Mouse (Mus musculus): ENCODE data around the gene Fkbp2. TPM values are rescaled to one million over a fixed set of nuclear protein-coding genes. Genes with fewer than 3 reads are reported as not detected.
A peak's percentile ranks its signal among the peaks of the same experiment; 100 is the strongest.
"Not testable (repeated sequence)": the region's sequence is repeated elsewhere in the genome, so short reads cannot be mapped to it uniquely, and the experiment has no call there.

Gene Fkbp2
- total RNA-seq, 2 experiments from 2014 or later: 94.2 to 94.6 TPM

DNA sequence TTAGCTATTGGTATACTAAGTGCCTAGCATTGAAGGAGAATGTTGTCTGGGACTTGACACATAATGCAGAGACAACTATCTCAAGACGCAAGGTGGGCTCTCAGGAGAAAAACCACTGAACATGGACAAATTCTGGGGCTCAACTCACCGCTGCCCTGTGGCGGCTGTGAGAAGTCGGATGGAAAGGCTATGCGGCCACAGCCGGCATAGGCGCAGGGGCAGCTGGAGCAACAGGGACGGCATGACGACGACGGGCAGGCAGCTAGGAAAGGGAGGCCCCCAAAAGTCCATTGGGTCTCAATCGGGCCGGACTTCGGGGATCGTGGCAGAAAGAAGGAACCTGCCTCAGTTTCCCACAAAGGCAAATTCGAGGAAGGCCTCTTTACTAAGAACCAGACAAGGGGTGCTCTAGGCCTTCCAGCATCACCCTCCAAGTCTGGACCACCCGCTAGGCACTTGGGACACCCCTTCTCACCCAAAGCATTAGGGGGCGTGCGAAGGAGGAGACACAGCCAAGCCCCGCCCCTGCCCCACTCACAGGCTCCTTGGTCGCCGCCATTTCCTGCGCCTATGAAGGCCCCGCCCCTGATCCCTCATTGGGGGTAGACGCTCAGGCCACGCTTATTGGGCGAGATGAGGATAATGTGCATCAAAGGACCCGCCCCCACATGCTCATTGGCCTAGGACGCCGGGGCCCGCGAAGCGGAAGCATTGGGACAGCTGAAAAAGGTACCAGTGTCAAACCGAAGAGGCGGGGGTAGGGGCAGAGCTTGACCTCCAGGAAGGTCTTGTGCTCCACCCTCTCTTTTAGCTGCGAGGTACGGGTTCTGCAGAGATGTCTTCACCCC is 11.9 kb upstream of the Fkbp2 start, which contains the start of gene Dnajc4:
Gene Dnajc4, minus strand, starts transcription at position 562 of the 848 bp plus-strand sequence.
- peak; percentile 94 to 97 for DNase-seq (ENCODE audit: low spot score in 2 of 2)

DNA sequence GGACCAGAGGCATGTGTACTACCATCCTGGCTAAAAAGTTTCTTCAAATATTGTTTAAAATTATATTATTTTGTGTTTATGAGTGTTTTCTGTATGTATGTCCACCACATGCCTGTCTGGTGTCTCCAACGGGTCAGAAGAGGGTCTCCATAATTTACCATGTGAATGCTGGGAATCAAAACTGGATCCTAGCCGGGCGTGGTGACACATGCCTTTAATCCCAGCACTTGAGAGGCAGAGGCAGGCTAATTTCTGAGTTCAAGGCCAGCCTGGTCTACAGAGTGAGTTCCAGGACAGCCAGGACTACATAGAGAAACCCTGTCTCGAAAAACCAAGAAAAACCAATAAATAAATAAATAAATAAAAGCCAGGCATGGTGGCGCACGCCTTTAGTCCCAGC is 10.9 kb upstream of the Fkbp2 start:
- not testable (repeated sequence) for DNase-seq (ENCODE audit: low spot score in 2 of 2)

DNA sequence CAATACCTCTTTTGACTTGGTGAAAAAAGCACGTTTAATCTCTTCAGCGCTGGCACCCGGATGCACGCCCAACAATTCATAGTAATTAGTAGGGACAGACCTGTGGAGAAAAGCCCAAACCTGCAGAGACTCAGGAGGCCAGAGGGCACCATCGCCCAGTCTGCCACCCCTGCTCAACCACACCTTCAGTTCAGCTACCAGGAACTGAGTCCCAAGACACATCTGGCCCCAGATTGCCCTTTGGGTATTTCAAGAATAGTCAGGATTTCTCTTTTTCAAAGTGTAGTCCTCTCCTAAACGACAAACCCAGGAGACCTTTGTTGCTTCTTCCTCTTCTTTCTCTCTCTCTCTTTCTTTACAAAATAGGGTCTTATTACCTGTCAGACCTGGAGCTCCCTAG is 10.4 kb upstream of the Fkbp2 start:
- DNase-seq (ENCODE audit: low spot score in 2 of 2): no peak

DNA sequence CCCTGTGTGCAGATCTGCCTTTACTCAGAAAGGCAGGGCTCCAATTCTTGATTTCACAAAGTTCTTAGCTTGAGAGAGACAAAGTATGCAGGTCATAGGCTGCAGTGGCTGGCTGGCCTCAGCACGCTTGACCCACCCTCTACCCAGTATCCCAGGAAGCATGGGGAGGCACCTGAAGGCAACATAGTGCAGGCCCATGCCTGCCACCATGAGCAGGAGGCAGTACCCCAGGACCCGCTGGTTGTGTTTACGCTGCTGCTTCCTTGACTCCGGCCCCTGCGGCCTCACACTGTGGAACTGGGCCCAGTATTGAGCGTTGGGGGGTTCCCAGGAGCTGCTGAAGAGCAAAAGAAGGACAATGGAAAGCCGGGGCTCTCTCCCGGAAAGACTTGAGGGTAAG is 8.9 kb upstream of the Fkbp2 start:
- DNase-seq (ENCODE audit: low spot score in 2 of 2): no peak

DNA sequence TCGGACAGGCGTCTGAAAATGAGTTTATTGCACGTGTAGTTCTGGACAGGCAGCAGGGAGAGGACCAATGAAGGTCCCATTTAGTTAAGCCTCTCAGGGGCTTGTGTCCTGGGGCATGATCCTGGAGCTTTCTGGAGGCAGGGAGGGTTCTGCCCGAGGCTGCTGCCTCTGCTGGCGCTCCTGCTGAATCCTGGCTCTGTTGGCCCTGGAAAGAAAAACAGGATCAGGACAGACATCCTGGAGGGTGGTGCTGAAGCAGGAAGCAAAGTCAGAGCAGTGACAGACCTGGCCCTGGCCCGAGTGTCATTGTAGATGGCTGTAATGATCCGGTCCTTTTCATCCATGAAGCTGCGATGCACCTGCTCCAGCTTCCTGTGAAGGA is 7.6 kb upstream of the Fkbp2 start:
- no peak for DNase-seq (ENCODE audit: low spot score in 2 of 2)

DNA sequence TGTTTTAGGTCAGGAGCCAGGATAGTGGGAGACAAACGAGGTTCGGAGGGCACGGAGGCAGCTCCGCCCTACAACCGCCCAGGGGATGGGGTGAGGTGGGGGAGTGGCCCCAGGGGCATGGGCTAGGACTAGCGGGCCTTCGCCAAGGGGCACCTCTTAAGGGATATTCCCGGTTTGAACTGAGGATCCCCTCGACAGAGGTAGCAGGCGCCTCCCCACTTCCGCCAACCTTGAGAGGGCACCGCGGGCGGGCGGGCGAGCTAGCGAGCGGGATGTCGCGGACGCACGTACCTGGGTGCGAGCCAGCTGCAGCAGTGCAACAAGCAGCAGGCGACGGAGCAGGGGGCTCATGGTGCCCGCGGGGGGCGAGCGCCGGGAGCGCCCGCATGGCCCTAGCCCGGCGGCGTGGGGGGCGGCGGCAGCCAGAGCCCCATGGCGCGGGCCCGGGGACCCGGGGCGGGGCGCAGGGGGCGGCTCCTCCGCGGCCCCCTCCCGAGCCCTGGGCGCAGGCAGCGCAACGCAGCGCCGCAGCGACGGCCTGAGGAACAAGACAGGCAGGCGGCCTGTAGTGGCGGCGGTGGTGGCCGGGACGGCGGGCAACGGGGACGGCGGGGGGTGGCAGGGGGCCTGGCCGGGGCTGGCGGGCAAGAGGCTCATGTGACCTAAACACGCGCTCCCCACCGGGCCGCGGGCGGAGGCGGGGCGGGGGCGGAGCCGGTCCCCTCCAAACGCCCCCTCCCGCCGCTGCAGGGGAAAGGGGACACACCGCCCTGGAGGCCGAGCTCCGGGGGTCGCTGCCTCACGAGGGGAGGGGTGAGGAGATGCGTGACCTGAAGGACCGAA is 7.0 kb upstream of the Fkbp2 start, which contains the start of gene Vegfb:
Gene Vegfb, minus strand, starts transcription at position 591 of the 843 bp plus-strand sequence.
- DNase-seq (ENCODE audit: low spot score in 2 of 2): no peak

DNA sequence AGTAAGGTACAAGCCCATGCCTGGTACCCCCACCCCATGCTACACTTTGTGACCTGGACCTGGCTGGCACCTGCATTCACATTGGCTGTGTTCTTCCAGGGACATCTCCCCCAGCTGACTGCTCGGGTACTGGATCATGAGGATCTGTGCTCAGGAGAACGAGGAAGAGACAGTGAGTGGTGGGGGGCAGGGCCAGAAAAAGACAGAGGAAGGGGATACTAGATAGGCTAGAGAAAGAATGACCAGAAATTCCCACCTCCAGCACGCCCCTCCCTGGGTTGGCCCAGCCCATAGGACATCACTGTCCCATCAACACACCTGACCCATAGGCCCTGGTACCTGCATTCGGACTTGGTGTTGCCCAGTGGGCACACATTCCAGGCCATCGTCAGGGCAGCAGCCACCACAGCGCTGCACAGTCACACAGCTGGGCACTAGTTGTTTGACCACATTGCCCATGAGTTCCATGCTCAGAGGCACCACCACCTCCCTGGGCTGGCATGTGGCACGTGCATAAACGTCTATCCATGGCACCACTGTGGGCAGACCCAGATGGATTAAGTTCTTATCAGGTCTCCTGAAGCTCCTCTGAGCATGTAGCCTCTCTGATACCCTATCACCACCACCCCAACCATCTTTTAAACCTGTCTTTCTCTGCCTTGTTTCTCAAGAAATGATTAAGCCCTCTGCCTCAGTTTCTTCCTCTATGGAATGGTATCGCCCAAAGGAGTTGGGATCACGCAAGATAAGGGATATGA is 5.8 kb upstream of the Fkbp2 start:
- DNase-seq (ENCODE audit: low spot score in 2 of 2): no peak

DNA sequence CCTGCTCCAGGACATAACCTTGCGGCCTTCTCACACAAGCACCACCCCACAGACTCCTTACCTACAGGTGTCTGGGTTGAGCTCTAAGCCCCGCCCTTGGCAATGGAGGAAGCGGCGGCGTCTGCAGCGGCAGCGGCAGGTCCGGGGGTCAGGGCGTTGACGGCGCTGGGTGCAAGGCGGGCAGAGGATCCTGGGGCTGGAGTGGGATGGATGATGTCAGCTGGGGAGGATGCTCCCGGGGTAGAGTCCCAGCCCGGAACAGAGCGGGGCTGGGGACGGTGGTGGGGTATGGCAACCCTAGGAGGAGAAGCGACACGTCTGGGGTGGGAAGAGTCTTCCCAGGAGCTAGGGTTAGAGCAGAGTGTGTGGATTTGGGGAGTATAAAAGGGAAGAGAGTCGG is 5.0 kb upstream of the Fkbp2 start:
- DNase-seq (ENCODE audit: low spot score in 2 of 2): no peak

DNA sequence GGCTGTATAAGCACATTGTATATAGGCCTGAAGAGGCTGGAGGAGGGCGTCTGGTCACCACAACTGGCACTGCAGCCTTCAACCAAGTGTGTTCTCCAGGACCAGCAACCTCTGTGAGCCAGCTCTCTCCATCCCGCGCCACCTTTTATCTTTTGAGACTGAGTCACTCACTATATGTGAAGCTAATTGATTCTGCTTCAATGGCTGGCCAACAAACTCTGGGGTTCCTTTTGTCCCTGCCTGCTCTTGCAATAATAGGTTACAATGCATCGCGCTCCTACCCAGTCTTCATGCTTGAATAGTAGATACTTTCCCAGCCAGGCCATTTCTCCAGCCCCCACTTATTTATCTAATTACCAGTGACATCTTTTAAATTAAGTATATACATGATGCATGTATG is 3.3 kb upstream of the Fkbp2 start:
- DNase-seq (ENCODE audit: low spot score in 2 of 2): no peak

DNA sequence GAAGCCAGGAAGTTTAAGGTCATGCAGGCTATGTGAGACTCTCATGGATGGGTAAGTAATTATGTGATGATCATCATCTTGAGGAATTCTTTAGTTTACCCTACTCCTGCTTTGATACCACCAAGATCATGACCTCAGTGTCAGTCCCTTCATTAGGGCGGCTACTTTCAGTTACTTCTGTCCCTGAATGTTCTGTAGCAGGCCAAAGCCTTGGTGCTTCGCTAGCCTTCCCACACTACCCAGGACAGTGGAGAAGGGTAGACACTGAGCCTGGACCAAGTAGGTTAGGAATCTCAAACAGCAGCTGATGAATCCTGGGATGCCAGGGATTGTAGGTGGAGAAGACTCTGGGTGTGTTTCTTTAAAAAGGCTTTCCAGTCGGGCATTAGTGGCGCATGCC is 1.2 kb upstream of the Fkbp2 start:
- no peak for DNase-seq (ENCODE audit: low spot score in 2 of 2)

DNA sequence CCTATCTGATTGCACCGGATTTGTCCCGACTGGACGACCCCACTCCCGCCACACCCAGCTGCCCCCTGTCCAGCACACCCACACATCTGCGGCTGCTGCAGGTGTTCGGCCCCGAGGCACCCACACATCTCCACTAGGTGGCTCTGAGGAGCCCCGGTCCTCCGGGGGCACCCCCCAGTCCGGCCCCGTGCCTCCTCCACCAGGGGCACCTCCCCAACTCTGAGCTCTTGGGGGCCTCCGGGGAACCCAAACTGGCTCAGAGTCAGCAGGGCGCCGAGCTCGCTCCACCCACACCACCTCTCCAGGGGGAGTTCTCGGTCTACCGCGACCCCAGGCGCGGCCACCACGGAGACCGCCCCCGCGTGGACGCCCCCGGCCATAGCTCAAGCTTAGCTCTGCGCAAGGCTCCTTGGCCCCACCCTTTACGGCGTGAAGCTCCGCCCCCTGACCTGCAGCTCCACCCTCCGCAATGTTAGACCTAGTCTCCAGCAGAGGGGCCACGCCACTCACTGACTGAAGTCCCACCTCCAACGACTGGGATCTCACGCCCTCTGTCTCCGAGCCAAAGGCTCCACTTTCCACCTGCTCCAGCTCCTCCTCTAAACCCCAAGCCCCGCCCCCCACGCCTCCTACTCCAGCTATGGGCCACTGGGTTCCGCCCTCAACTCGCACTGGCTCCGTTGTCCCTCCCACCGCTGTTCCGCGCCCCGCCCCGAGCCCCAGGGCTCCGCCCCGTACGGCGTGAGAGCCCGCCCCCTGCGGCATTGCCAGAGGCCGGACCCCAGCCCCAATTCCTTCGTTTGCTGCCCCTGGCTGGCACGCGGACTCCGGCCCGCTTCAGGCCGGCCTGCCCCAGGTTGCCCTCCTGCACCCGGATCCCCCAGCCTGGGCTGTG is 568 bp downstream of the Fkbp2 start:
- peak; percentile 99 for DNase-seq (ENCODE audit: low spot score in 2 of 2)

DNA sequence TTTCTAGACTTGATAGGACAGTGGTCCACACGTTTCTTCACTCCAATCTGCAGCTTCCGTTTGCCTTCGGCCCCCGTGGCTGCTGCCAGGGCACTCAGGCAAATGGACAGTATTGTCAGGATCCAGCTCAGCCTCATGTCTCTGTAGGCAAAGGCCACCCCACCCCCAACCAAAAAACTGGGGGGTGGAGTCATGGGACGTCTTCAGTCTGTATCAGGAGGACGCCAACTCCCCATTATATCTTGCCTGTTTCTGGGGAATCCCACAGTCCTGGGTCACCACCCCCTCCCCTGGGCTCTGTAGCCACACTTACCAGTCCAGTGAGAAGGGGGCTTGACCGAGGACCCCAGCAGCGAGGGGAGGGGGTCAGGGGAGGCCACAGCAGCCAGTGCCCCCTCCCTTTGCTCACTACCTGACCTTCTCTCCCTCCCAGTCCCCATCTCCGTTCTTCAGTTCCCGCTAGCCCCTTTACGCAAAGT is 1.3 kb downstream of the Fkbp2 start:
- peak in 1 of 2 experiments; percentile 65 for DNase-seq (ENCODE audit: low spot score in 2 of 2)

DNA sequence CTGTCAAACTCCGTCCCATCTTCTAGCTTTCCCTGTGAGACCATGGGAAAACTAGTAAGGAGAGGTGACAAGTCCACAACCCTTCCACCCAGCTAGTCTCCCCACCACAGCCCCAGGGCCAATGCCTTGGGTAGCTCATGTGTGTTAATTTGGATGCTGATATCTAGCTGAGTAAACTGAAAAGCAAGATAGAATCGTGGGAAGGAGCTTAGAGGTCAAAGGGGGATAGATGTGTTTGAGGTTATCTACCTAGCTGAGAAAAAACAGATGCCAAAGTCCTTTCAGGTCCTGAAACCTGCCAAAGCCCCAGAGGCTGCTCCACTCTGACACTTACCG is 1.7 kb downstream of the Fkbp2 start:
- DNase-seq (ENCODE audit: low spot score in 2 of 2): no peak

DNA sequence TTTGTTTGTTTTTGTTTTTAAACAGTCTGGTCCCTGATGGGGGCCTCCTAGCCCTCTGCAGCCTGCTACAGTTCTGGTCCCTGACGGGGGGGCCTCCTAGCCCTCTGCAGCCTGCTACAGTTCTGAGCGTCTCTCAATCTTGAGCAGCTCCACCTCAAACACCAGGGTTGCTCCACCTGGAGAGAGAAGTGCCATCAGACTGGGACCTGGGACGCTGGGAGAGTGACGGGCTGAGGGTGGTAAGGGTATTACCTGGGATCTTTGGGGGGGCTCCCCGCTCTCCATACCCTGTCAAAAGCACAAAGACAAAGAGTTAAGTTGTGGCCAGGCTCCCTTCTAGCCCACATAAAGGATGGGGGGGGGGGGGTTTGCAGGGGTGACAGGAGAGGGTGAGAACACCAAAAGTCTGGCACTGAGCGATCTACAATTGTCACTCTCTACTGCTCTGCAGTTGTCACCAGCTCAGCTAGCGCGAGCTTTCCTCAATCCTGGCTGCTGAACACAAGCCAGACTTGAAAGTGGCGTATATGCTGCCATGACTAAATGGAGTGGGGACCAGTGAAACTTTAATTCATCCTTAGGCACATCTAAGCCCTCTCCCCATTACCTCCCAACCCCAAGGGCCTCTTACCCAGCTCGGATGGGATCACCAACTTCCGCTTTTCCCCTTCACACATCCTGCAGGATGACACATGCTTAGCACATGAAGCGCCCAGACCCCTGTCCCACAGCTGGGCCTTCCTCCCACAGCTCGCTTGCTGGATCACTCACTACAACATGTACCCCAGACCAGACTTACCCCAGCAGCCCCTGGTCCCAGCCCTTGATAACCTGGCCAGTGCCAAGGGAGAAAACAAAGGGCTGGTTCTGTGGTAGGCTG is 2.3 kb downstream of the Fkbp2 start:
- no peak for DNase-seq (ENCODE audit: low spot score in 2 of 2)

DNA sequence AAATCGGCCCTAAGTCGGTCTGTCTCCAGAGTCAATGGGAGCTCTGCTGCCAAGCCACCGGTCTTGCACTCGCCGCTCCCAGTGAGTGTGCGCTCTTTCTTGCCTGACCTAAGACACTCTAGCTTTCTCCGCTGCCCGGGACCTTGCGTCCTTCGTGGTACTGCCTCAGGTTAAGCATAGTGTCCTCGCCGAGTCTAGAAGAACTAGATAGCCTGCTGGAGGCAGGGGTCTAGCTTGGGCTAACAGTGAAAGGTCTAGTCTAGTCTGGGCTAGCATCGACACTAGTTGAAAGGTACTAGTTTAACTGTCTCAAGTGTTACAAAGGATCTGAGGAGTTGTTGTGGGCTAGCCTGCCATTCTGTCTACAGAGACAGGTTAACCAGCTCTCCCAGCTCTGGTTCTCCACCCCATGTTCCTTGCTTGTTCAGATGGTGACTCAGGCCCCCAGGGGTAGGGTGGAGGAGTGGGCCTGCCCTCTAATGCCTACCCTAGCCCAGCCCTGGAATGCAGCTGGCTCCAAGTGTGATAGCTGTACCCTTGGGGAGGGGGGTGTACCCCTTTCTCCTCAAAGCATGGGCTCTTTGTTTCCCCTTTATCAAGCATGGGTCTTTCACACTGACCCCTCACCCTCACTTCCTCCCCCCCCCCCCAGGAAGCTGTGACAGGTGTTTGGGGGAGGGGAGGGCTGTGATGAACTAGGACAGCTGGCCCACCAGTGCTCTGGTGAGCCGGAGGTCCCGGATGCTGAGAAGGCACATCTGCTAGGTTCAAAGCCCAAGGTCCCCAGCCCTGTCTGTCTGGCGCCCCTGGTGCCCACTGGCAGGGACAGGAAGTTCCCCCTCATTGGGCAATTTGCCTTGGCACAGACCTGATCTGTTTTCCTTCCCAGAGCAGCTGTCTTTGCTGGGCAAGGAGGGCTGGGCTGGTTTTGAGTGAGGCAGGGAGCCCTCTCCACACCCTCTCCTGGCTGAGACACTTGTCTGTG is 4.5 kb downstream of the Fkbp2 start, which contains the start of gene Plcb3:
Gene Plcb3, minus strand, starts transcription at position 934 of the 985 bp plus-strand sequence.
- peak in 1 of 2 experiments; percentile 63 for DNase-seq (ENCODE audit: low spot score in 2 of 2)

DNA sequence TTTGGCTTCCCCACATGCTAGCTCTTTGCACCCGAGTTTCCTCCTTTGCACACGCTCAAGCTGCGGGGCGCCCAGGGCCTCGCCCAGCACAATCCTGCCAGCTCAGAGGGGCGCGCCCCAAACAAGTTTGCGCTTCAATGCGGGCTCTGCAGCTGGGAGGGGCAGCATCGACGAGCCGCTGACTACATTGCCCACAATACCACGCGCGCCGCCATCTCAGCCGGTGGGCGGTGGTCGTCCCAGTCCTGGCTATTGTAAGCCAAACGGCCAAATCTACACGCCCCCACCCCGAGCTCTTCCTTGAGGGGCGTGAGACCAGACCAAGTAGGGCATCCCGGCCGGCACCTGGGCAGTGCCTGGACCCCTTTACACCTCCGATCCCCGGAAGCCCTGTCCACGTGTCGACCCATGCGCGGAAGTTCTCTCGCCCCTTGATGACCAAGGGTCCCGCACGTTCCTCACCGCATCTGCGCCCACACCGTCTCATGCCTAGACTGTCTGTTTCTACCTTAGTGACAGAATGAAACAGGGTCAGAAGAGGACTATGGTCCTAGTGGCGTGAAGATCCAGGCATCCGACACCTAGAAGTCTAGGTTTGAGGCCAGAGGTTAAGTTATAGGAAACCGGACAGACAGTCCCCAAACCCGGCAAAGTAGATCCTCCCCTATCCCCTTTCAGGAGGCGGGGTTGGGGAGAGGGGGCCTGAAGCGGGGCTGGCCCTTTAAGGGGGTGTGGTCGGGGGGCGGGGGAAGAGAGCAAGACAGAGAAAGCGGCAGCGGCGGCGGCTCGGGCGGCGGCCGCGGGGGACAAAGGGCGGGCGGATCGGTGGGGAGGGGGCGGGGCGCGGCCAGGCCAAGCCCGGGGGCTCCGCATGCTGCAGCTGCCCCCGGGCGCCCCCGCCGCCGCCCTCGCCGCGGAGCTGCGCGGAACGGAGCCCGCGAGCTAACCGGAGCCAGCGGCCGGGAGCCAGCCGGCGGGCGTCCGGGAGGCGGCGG is 5.8 kb downstream of the Fkbp2 start, which contains the start of gene Ppp1r14b:
Gene Ppp1r14b, plus strand, starts transcription at position 758 of the 995 bp plus-strand sequence.
- DNase-seq (ENCODE audit: low spot score in 2 of 2): peak; percentile 63 to 80

Data from layer of hippocampus, adult 18-20 months (tissue).